Mouse (Mus musculus) neural tube, embryonic 14.5 days (tissue): ENCODE results near the gene Mettl3. TPM values are rescaled to one million over a fixed set of nuclear protein-coding genes. Genes with fewer than 3 reads are reported as not detected.
A peak's percentile ranks its signal among the peaks of the same experiment; 100 is the strongest.
"Not testable (repeated sequence)": the region's sequence is repeated elsewhere in the genome, so short reads cannot be mapped to it uniquely, and the experiment has no call there.

Experiments
- ATAC-seq: fragments of 200-750 bp; cut with Nextera tagmentation; 2 replicates; pipeline ENCODE4 v1.8.0; 2017; ENCODE audit warnings: low read depth, mild to moderate bottlenecking, moderate TSS enrichment, moderate library complexity
- H3K27ac ChIP-seq: fragments of 300-500 bp; sonication (generic); 2 replicates; pipeline ENCODE4 v1.5.1; 2014; ENCODE audit warnings: low read depth, mild to moderate bottlenecking, control low read depth, low read length, moderate library complexity, mixed read lengths
- H3K27me3 ChIP-seq: fragments of 300-500 bp; sonication (generic); 2 replicates; pipeline ENCODE4 v1.6.1; 2014; ENCODE audit warnings: low read length; ENCODE audit not compliant: control insufficient read depth, insufficient read depth
- H3K36me3 ChIP-seq: fragments of 300-500 bp; sonication (generic); 2 replicates; pipeline ENCODE4 v1.6.1; 2014; ENCODE audit warnings: low read length, mixed read lengths; ENCODE audit not compliant: control insufficient read depth, insufficient read depth
- H3K4me1 ChIP-seq: fragments of 300-500 bp; sonication (generic); 2 replicates; pipeline ENCODE4 v1.6.1; 2014; ENCODE audit warnings: low read length; ENCODE audit not compliant: control insufficient read depth, insufficient read depth
- H3K4me2 ChIP-seq: fragments of 300-500 bp; sonication (generic); 2 replicates; pipeline ENCODE4 v1.6.1; 2014; ENCODE audit warnings: mild to moderate bottlenecking, low read depth, low read length, control low read depth
- H3K4me3 ChIP-seq: fragments of 300-500 bp; sonication (generic); 2 replicates; pipeline ENCODE4 v1.5.1; 2014; ENCODE audit warnings: low read depth, low read length, control low read depth, mixed read lengths
- H3K9ac ChIP-seq: fragments of 300-500 bp; sonication (generic); replicated peaks from 2 replicates; pipeline ENCODE4 v1.6.1; 2014; ENCODE audit warnings: low read depth, mild to moderate bottlenecking, control low read depth, low read length, mixed read lengths
- H3K9me3 ChIP-seq: fragments of 300-500 bp; sonication (generic); 2 replicates; pipeline ENCODE4 v1.6.1; 2016; ENCODE audit warnings: low read length; ENCODE audit not compliant: control insufficient read depth
- WGBS: fragments of 180-500 bp; shearing (Covaris S2); extraction: QIAGEN DNeasy Blood & Tissue Kit; methylation state at CpG from one replicate; pipeline ENCODE4 v1.1.7; 2014; 5-methylcytosine and 5-hydroxymethylcytosine counted together
- polyA plus RNA-seq: library from polyadenylated mRNA; unstranded; fragments of >200 nt; fragmentation: Nextera tagmentation; extraction: Ambion mirVana; gene quantifications from 2 replicates; pipeline ENCODE4 v1.2.1, GENCODE M21; 2014

Gene Mettl3
- polyA plus RNA-seq, 1 experiment from 2014 or later: 42.5 TPM

DNA sequence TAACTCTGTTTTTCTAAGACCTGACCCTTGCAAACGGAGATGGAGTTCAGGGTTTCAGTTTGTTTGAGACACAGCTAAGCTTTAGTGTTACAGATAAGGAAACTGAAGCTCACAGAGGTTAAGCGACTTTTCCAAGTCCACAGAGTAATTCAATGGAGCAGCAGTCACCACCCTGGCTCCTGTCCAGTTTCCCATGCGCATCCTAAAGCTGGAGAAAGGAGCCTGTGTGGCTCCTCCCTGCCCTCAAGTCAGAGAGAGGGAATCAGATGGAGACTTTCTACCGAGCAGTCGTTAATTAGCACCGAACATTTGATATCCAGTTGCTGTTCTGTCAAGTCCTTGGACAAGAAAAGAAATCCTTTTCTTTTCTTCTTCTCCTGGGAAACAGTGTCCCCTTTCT, 14.4 kb upstream of the Mettl3 start:
- Histone ChIP-seq H3K9ac (no peak overlapping the region), H3K36me3 (no peaks in the 10 kb centered on the region), H3K4me2 (no peak overlapping the region), H3K27ac (no peak overlapping the region), H3K4me3 (no peak overlapping the region), H3K9me3 (no peaks in the 10 kb centered on the region), H3K4me1 (peaks cover 14% of the 10 kb centered on the region), H3K27me3 (no peaks in the 10 kb centered on the region)
- ATAC-seq: no peak
- WGBS: 52% methylated on average over 6 of the region's 6 CpGs

DNA sequence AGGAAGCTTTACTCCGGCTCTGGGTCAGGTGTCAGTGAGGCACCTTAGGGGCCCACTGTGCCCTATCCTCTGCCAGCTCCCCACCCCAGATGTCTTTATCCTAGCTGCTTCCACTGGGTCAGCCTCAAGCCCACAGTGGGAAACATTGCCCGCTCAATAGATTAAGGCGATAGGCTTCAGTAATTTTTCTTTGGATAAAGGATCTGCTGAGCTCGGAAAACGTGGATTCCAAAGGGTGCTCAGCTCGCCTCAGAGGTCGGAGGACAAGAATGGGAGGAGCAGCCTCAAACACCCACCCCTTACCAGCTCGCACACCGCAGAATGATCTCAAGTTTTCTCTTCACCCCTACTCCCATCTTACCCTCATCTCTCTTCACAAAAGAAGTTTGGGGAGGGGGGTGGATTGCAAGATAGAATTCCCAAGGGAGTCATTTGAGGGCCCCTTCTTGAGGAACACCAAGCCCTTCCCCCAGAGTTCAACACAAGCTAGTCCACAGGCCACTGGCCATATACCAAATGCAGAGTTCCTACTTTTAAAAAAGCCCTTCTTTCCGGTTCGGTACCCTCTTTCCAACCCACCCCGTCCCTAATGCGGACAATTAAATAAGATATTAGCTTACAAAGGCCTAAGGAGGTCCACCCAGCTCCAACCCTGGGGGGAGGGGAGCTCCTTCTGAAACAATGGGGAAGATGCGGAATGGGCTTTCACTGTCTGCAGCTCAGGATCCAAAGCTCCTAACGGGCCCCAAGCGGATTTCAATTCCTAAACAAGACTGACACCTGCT, 11.7 kb upstream of the Mettl3 start:
- peak overlapping the region; percentile 95 for H3K27ac ChIP-seq
- peak overlapping the region; percentile 91 for H3K9ac ChIP-seq
- H3K9me3 ChIP-seq: no peaks in the 10 kb centered on the region
- H3K4me3 ChIP-seq: peak overlapping the region; percentile 88
- 4% methylated on average over 16 of the region's 16 CpGs for WGBS
- peak overlapping the region; percentile 91 for H3K4me2 ChIP-seq
- H3K36me3 ChIP-seq: peaks cover 21% of the 10 kb centered on the region
- H3K4me1 ChIP-seq: peaks cover 28% of the 10 kb centered on the region
- no peaks in the 10 kb centered on the region for H3K27me3 ChIP-seq
- ATAC-seq: peak; percentile 83

DNA sequence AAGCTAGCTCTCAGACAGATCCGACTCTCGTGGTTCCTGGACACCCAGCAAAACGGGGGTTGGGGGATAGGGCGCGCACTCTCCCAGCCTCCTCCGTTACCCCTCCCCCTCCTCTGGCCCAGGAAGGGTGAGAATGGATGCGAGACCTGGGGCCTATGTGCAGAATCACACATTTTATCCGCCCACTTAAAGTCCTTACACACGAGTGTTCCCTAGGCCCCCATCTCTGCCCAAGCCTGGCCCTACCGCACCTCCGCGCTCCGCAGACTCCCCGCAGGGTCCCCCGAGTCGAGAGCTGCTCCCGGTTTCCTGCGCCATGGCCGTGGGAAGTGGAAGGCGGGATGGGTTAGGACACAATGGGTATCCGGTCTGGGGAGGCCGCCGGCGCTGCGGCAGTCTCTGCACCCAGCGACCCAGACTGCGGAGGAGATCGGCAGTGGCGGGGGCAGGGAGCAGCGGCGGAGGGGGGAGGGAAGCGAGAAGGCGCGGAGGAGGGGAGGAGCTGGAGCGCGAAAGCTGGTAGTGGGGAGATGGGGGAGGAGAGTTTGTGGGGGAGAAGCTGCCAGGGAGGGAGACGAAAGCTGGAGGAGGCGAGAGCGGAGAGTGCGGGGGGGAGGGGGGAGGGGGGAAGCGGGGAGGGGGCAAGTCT, 11.0 kb upstream of the Mettl3 start:
- H3K4me1 ChIP-seq: peaks cover 28% of the 10 kb centered on the region

DNA sequence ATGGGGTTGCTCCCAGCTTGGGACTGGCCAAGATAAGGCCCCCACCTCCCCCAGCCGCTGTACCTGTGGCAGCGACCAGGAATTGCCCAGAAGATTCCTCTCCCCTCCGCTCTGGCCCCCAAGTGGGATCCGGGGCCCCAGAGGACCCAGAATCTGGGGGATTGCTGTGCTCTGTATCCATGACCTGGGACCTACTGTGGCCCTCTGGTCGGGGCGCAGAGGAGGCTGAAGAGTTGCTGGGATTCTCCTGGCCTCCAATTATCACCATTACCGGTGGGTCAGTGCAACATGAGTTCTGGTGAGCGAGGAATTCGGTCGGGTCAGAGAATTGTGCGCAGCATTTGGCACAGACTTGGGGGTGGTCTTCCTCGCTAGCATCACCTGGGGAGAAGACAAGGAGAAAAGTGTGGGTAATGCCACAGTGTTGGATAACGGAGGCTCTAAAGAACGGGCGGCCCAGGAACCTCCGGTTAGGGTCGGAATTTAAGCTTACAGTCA, 10.4 kb upstream of the Mettl3 start:
- H3K9me3 ChIP-seq: no peaks in the 10 kb centered on the region
- peak overlapping the region; percentile 95 for H3K27ac ChIP-seq
- no peaks in the 10 kb centered on the region for H3K27me3 ChIP-seq
- H3K36me3 ChIP-seq: peaks cover 21% of the 10 kb centered on the region
- WGBS: 6% methylated on average over 17 of the region's 17 CpGs
- peak overlapping the region; percentile 91 for H3K9ac ChIP-seq
- H3K4me1 ChIP-seq: peaks cover 28% of the 10 kb centered on the region
- peak overlapping the region; percentile 88 for H3K4me3 ChIP-seq
- ATAC-seq: peak; percentile 21; the same call in 1 of the 2 replicates
- H3K4me2 ChIP-seq: peak overlapping the region; percentile 91

More for the DNA sequence above, 11.0 kb upstream of the Mettl3 start:
- no peaks in the 10 kb centered on the region for H3K27me3 ChIP-seq
- ATAC-seq: peak; percentile 87
- peaks cover 21% of the 10 kb centered on the region for H3K36me3 ChIP-seq
- H3K4me3 ChIP-seq: peak overlapping the region; percentile 88
- H3K9me3 ChIP-seq: no peaks in the 10 kb centered on the region
- peak overlapping the region; percentile 91 for H3K4me2 ChIP-seq
- WGBS: under 1% methylated on average over 36 of the region's 41 CpGs
- H3K27ac ChIP-seq: peak overlapping the region; percentile 95
- peak overlapping the region; percentile 91 for H3K9ac ChIP-seq

DNA sequence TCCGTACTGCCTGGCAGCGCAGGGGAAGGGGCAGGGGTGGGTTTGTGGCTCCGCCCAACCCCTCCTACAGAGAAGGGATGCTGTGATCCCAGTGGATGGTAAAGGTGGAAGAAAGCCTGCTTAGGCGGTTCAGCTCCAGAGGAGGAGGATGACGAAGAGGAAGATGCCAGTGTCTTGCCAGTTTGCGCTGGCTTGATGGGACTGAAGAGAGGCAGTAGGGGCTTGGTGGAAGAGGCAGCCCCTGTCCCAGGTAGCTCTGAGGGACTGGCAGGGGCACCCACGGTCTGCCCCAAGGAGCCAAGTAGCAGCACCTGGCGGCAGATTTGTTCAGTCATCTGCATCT, 9.9 kb upstream of the Mettl3 start:
- ATAC-seq: no peak
- no peak overlapping the region for H3K27ac ChIP-seq
- H3K27me3 ChIP-seq: no peaks in the 10 kb centered on the region
- H3K4me3 ChIP-seq: peak overlapping the region; percentile 88
- peaks cover 21% of the 10 kb centered on the region for H3K36me3 ChIP-seq
- peak overlapping the region; percentile 91 for H3K4me2 ChIP-seq
- no peaks in the 10 kb centered on the region for H3K9me3 ChIP-seq
- peaks cover 28% of the 10 kb centered on the region for H3K4me1 ChIP-seq
- peak overlapping the region; percentile 91 for H3K9ac ChIP-seq
- WGBS: 42% methylated on average over 8 of the region's 8 CpGs

DNA sequence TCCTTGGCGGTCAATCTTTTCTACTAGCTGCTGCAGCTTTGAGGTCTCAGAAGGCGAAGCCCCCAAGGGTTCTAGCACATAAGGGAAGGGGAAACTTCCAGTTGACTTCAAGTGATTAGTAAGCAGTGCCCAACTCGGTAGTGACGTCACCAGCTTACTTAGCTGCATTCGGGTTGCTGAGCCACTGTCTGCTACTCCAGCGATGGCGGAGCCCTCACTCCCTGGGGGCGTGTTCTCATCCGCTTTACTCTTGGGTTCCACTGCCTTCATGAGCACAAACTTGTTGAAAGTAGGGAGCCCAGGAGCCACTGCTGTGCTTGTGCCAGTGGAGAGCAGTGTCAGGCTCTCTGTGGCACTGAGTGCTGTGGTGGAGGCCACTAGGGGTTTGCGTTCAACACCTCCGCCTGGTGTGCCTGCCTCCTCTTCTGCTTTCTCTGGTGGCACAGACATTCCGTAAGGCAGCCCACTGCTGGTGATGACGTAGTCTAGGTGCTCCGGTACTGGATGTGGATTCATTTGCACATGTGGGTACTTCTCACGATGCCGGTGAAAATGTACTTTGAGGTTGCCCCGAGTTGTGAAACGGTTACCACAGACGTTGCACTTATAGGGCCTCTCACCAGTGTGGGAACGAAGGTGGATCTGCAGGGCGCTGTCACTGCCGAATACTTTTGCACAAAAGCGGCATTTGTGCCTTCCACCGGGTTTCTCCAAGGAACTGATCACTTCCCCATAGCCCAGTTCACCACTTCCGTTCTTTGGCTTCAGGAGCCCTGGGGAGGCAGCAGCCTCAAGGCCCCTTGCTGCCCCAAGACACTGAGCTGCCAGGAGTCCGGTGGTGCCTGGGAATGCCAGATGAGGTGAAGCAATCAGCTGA, 9.2 kb upstream of the Mettl3 start:
- peak overlapping the region; percentile 91; the same call in 1 of the 2 replicates for H3K9ac ChIP-seq
- H3K27me3 ChIP-seq: no peaks in the 10 kb centered on the region
- WGBS: 85% methylated on average over 26 of the region's 26 CpGs
- no peaks in the 10 kb centered on the region for H3K9me3 ChIP-seq
- peak overlapping the region; percentile 91 for H3K4me2 ChIP-seq
- peaks cover 23% of the 10 kb centered on the region for H3K36me3 ChIP-seq
- H3K4me1 ChIP-seq: peaks cover 28% of the 10 kb centered on the region
- H3K4me3 ChIP-seq: peak overlapping the region; percentile 88
- no peak overlapping the region for H3K27ac ChIP-seq
- no peak for ATAC-seq

DNA sequence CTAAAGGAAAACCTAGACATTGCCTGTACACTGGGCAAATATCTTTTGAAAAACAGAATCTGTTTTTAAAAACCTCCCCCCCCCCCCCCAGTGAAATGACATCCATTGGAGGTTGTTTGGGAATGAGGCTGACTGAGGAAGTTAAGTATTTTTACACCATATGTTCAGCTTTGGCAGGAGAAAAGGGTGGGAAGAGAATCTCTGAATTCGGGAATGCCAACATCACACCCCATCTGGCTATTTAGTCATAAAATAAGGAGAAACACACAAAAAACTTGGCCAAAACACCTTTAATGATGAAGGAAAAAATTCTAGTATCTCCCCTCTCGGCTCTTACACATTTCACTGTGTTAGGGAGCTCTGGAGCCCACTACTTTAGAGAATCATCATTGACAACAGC, 6.0 kb upstream of the Mettl3 start:
- Histone ChIP-seq H3K9me3 (no peaks in the 10 kb centered on the region), H3K4me2 (peak overlapping the region; percentile 32; the same call in 1 of the 2 replicates), H3K4me1 (peaks cover 23% of the 10 kb centered on the region), H3K27ac (no peak overlapping the region), H3K4me3 (0 out of 2 replicates have a peak overlapping the region, but pooled peaks have one; percentile 0), H3K9ac (no peak overlapping the region), H3K27me3 (no peaks in the 10 kb centered on the region), H3K36me3 (peaks cover 26% of the 10 kb centered on the region)
- WGBS: 88% methylated on average over 2 of the region's 2 CpGs
- ATAC-seq: no peak

DNA sequence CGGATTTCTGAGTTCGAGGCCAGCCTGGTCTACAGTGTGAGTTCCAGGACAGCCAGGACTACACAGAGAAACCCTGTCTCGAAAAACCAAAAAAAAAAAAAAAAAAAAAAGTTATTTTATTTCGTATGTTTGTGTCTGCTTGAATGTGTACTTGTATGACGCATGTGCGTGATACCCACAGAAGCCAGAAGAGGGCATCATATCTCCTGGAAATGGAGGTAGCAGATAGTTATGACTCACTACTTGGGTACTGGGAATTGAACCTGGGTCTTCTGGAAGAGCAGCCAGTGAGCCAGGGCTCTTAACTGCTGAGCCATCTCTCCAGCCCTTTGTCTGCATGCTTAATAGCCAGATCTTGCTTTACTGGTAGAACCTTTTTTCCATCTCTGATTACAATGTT, 5.4 kb upstream of the Mettl3 start:
- ATAC-seq, H3K27me3 ChIP-seq, H3K27ac ChIP-seq, H3K9ac ChIP-seq, H3K4me3 ChIP-seq, H3K9me3 ChIP-seq: not testable (repeated sequence)
- Histone ChIP-seq H3K4me1 (peaks cover 23% of the 10 kb centered on the region), H3K4me2 (peak overlapping the region; percentile 18; the same call in 1 of the 2 replicates), H3K36me3 (peaks cover 26% of the 10 kb centered on the region)
- 95% methylated on average over 5 of the region's 6 CpGs for WGBS
